In genomic region chr6:82078875-82079274, GRCm38 (mm10) we compare ENCODE assay signal across 28 mouse cellular contexts. TPM values are rescaled to one million over a fixed set of nuclear protein-coding genes. Genes with fewer than 3 reads are reported as not detected.
"Had no signal": no experiment of that assay in that cellular context is flagged by ENCODE, and none has a peak within 500 bp of the region (broad histone marks: within the 10 kb centered on the region; RNA-seq: fewer than 3 reads in every experiment).

No protein-coding gene starts in this region.

- H3K27ac ChIP-seq: embryonic facial prominence, embryonic 10.5 days; embryonic facial prominence, embryonic 12.5 days; embryonic facial prominence, embryonic 13.5 days; embryonic facial prominence, embryonic 15.5 days; forebrain, embryonic 10.5 days; forebrain, embryonic 12.5 days; forebrain, embryonic 13.5 days; forebrain, embryonic 15.5 days; gastrocnemius, adult 2 months had no signal

- H3K4me3 ChIP-seq: embryonic facial prominence, embryonic 10.5 days; embryonic facial prominence, embryonic 12.5 days; embryonic facial prominence, embryonic 13.5 days; embryonic facial prominence, embryonic 15.5 days; erythroblast, embryonic 14.5 days; forebrain, embryonic 10.5 days; forebrain, embryonic 12.5 days; forebrain, embryonic 13.5 days; forebrain, embryonic 15.5 days; gastrocnemius, adult 2 months had no signal

- H3K27me3 ChIP-seq: embryonic facial prominence, embryonic 12.5 days; embryonic facial prominence, embryonic 13.5 days; embryonic facial prominence, embryonic 15.5 days; forebrain, embryonic 12.5 days; forebrain, embryonic 13.5 days; forebrain, embryonic 15.5 days had no signal

- H3K9me3 ChIP-seq: embryonic facial prominence, embryonic 10.5 days; embryonic facial prominence, embryonic 12.5 days; embryonic facial prominence, embryonic 15.5 days; forebrain, embryonic 10.5 days; forebrain, embryonic 12.5 days; forebrain, embryonic 15.5 days had no signal

- ATAC-seq: forebrain, embryonic 13.5 days; forebrain, embryonic 14.5 days; forebrain, embryonic 15.5 days; forebrain, embryonic 16.5 days; forebrain, postnatal 0 days had no signal

- H3K36me3 ChIP-seq: embryonic facial prominence, embryonic 10.5 days; forebrain, embryonic 10.5 days; forebrain, embryonic 12.5 days; forebrain, embryonic 15.5 days had no signal

- H3K4me1 ChIP-seq: embryonic facial prominence, embryonic 12.5 days; embryonic facial prominence, embryonic 13.5 days; embryonic facial prominence, embryonic 15.5 days; forebrain, embryonic 10.5 days; forebrain, embryonic 12.5 days; forebrain, embryonic 13.5 days; forebrain, embryonic 15.5 days had no signal

- H3K9ac ChIP-seq: embryonic facial prominence, embryonic 12.5 days; embryonic facial prominence, embryonic 13.5 days; embryonic facial prominence, embryonic 15.5 days; forebrain, embryonic 12.5 days; forebrain, embryonic 13.5 days; forebrain, embryonic 15.5 days; forebrain, postnatal 0 days had no signal

- DNase-seq: cerebellum, adult 2 months; cerebellum, adult 8-10 months; cerebellum, adult 9-10 months; cerebellum, adult 9-11 months; cerebellum, postnatal 10 days; cerebellum, postnatal 14 days; cerebellum, postnatal 25 days; cerebellum, postnatal 36 days; embryo, embryonic 11 days; forebrain, postnatal 0 days; gastrocnemius, adult 2 months; gastrocnemius, postnatal 14 days; gastrocnemius, postnatal 25 days; gastrocnemius, postnatal 36 days; heart, adult 18-20 months had no signal

- H3K4me2 ChIP-seq: embryonic facial prominence, embryonic 12.5 days; embryonic facial prominence, embryonic 13.5 days; embryonic facial prominence, embryonic 15.5 days; forebrain, embryonic 12.5 days; forebrain, embryonic 13.5 days; forebrain, embryonic 15.5 days had no signal

RNA-seq across cellular contexts. Expression of gene Eva1a, which starts 38.0 kb away (rescaled TPM):
- total RNA-seq: common myeloid progenitor, adult 5-6 weeks; granulocyte monocyte progenitor cell, adult 5-6 weeks had no signal
